Mouse (Mus musculus): ENCODE data around the gene Ypel2.
A peak's percentile ranks its signal among the peaks of the same experiment; 100 is the strongest.

The Ypel2 gene

GRCm38 (mm10) chr11:86961510-86962303 lies 31.8 kb downstream of the Ypel2 start:
- no peak for DNase-seq (ENCODE audit: low spot score in 2 of 2)

DNA sequence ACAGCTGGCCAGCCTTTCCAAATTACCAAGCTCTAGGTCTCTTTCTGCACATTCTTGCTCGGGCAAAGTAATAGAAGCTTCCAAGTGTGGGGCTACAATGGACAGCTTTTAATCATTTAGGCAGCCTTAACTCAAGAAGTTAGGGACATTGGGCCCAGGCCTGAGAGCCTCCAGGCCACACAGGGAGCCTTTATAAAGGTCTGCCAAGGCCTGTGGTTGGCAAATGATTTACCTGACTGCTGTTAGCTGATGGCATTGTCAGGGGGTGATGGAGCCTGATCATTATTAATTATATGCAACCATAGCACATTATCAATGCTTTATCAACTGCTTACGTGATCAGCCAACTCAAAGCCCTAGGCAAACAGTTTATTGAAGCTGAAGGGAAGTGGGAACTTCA lies 33.2 kb downstream of the Ypel2 start:
- no peak for DNase-seq (ENCODE audit: low spot score in 2 of 2)

GRCm38 (mm10) chr11:86958721-86959675 lies 34.5 kb downstream of the Ypel2 start:
- DNase-seq (ENCODE audit: low spot score in 2 of 2), result no peak

- DNase-seq (ENCODE audit: low spot score in 2 of 2), result no peak
Measured at GRCm38 (mm10) chr11:86958182-86958581, 35.3 kb downstream of the Ypel2 start.

- no peak for DNase-seq (ENCODE audit: low spot score in 2 of 2)
Measured at GRCm38 (mm10) chr11:86956363-86956762, 37.1 kb downstream of the Ypel2 start.

GRCm38 (mm10) chr11:86954616-86955270 lies 38.8 kb downstream of the Ypel2 start:
- no peak for DNase-seq (ENCODE audit: low spot score in 2 of 2)

DNA sequence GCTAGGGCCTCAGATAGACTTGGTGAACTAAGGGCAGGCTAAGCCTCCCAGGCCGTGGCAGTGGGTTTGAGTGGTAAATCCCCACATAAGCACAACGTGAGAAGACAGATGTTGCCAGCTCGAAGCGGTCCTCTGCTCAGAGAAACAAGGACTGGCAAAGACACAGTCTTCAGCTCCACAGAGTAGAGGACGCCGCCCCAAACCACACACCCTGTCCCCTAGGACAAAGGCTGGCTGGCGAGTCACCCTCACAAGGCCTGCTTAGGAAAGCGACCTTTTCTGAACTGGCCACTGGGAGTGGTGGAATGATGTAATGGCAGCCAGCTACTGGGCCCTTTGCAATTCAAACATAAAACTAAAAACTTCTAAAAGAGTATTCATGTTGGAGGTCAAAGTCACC lies 40.4 kb downstream of the Ypel2 start:
- DNase-seq (ENCODE audit: low spot score in 2 of 2), result no peak

GRCm38 (mm10) chr11:86952659-86953058 lies 40.8 kb downstream of the Ypel2 start:
- DNase-seq (ENCODE audit: low spot score in 2 of 2), result no peak

GRCm38 (mm10) chr11:86951672-86952071 lies 41.8 kb downstream of the Ypel2 start:
- DNase-seq (ENCODE audit: low spot score in 2 of 2), result no peak

DNA sequence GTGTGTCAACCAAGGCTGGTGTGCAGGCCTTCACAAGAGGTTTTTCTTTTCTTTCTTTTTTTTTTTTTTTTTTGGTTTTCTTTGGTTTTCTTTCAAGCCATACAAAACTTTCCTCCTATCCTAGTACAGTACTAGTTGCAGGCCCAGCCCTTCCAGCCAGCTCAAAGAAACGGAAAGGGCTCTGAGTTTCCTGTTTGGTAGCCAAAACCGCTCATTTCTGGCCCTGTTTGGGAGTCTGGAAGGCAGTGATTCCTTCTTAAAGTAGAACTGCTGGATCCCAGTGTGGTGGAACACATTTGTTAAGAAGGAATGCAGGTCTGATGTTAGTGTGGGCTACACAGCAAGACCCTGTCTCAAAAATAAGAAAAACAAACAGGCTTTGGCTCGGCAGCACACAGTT lies 43.0 kb downstream of the Ypel2 start:
- DNase-seq (ENCODE audit: low spot score in 2 of 2), result no peak

DNA sequence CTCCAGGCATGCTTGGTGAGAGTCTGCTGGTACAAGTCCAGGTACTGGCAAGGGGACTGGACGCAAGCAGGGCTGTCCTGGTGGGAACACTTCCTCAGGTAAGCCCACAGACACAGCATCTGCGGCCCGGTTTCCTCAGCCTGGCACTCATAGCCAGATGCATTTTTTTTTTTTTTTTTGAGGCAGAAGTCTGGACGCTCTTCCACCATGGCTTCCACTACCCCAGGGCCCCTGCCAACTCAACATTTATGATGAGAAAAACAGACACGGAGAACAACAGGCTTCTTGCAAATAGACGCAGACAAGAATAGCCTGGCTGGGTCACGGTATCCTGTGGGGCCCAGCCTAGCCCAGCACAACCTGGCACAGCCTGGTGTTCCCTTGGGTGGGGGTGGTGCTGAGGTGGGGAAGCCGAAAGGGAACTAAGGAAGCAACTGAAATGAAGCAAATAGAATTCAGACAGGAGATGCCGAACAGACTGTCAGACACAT lies 43.5 kb downstream of the Ypel2 start:
- no peak for DNase-seq (ENCODE audit: low spot score in 2 of 2)

- DNase-seq (ENCODE audit: low spot score in 2 of 2), result no peak
Measured at GRCm38 (mm10) chr11:86946644-86947195, 46.8 kb downstream of the Ypel2 start.

DNA sequence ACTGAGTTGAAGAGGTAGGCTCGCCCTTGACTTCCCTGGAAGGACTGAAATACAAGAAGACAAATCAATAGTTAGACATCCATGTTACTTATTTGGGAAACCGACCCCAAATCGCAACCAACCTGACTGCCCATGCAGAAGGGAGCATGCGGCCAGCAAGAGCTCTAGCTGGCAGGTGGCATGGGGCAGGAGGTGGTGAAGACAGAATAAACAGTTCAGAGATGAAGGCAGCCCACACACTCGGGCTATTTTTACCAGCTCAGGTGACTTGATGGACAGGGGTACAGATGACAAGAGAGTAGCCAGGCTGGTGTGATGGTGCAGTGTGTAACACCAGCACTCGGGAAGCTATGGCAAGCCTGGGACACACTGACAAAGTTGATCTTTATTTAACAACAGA lies 47.6 kb downstream of the Ypel2 start:
- no peak for DNase-seq (ENCODE audit: low spot score in 2 of 2)

- DNase-seq (ENCODE audit: low spot score in 2 of 2), result no peak
Measured at GRCm38 (mm10) chr11:86945058-86945457, 48.4 kb downstream of the Ypel2 start.

- peak; percentile 57 to 84 for DNase-seq (ENCODE audit: low spot score in 2 of 2)
Measured at GRCm38 (mm10) chr11:86944539-86944938, 49.0 kb downstream of the Ypel2 start.

DNA sequence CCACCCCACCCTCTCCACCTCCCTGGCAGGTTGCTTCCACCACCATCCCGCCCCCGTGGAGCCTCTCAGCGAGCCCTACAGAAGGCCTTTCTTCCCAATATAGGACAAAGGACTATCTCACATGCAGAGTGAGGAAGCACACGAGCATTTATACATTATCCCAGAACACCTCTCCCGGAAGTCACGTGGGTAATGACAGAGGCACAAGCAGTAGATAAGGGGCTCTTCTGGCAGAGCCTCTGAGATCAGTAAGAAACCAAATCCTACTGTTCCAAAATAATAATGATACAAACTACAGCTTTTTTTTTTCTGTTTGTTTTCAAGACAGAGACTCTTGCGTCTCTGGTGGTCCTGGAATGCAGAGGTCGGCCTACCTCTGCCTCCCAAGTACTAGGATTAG lies 51.6 kb downstream of the Ypel2 start:
- no peak for DNase-seq (ENCODE audit: low spot score in 2 of 2)

- peak in 1 of 2 experiments; percentile 59 for DNase-seq (ENCODE audit: low spot score in 2 of 2)
Measured at GRCm38 (mm10) chr11:86939503-86939902, 54.0 kb downstream of the Ypel2 start.

- DNase-seq (ENCODE audit: low spot score in 2 of 2), result no peak
Measured at GRCm38 (mm10) chr11:86938551-86938950, 55.0 kb downstream of the Ypel2 start.

- DNase-seq (ENCODE audit: low spot score in 2 of 2), result no peak
Measured at GRCm38 (mm10) chr11:86938108-86938507, 55.4 kb downstream of the Ypel2 start.

DNA sequence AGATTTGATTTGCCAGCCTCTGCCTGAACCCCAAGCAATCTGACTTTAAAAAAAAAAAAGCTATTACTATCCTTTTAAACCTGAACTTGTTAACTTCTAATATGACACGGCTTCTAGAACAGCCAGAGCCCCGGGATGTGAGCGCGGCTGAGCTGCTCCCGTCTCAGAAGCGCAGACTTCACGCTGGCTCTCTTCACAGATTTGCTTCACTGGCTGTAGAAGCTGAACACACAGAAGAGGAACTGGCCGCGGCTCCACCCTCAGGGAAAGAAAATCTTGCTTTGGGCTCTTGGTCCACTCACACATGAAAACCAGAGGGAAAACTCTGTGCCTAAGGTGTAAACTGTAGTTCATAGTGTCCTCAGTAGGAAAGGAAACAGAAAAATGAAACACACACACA lies 56.6 kb downstream of the Ypel2 start:
- no peak for DNase-seq (ENCODE audit: low spot score in 2 of 2)

DNA sequence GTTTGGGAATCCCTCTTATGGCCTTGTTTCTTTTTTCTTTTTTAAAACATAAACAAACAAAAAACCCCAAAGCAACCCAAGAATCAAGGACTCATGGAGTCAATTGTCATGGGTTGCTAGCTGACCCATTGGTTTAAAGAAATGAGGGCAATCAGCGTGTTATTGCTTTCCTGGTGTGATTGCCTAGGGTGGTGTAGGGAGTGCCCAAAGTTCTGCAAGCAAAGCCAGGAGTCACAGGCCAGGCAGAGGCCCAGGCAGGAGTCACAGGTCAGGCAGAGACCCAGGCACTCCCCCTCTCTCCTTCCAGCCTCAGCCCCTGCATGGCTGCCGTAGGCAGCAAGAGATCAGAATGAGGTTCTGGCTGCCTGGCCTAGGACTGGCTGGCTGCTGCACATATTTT lies 58.6 kb downstream of the Ypel2 start:
- DNase-seq (ENCODE audit: low spot score in 2 of 2), result no peak

- DNase-seq (ENCODE audit: low spot score in 2 of 2), result no peak
Measured at GRCm38 (mm10) chr11:86932201-86932600, 61.3 kb downstream of the Ypel2 start.
